Mouse (Mus musculus): ENCODE data around the gene Slc27a2.
"Not testable (repeated sequence)": the region's sequence is repeated elsewhere in the genome, so short reads cannot be mapped to it uniquely, and the experiment has no call there.

Slc27a2 gene

DNA sequence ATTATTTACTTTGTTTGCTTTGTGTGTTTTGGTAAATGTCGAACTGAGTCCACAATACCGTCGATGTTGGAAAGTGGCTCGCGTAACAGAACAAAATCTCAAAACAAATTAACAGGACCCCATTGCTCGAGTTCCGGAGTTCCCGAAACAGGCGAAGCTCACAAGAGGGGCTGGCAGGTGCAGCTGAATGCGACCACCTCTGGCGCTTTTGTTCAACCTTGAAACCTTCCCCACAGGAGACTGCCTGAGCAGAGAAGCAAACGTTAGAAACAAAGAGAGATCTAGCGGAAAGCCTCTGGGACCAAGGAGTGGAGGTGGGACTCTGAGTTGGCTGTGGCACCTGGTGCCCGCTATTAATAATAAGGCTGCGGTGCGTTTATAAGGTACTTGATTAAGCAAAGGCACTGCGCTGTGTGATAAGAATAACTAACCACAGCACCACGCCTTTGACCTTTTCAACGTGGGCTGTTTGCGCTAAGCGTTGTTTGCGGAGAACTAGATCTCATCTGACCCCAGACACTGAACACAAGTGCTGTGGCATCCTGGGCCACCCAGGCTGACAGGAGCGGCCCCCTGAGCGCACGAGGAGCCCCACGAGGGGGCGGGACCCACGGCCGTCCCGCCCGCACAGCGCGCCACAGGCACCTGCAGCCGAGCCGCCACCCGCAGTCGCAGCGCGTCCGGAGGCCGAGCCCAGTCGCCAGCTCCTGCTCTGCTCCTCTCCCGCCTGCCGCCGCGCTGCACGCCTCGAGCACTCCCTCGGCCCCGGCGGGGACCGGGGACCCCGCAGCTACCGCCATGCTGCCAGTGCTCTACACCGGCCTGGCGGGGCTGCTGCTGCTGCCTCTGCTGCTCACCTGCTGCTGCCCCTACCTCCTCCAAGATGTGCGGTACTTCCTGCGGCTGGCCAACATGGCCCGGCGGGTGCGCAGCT lies at the start of gene Slc27a2:
Gene Slc27a2, plus strand, starts transcription at position 51 of the 934 bp plus-strand sequence.
- no peak for DNase-seq

GRCm38 (mm10) chr2:126505156-126505555 lies 47.1 kb upstream of the Slc27a2 start:
- no peak for DNase-seq

GRCm38 (mm10) chr2:126507477-126507876 lies 44.7 kb upstream of the Slc27a2 start:
- DNase-seq, result no peak

- DNase-seq, result no peak
Observed at GRCm38 (mm10) chr2:126508228-126508627, 44.0 kb upstream of the Slc27a2 start.

GRCm38 (mm10) chr2:126515069-126515826 lies 37.0 kb upstream of the Slc27a2 start:
- no peak for DNase-seq

GRCm38 (mm10) chr2:126519872-126520581 lies 32.2 kb upstream of the Slc27a2 start:
- DNase-seq, result no peak

- no peak for DNase-seq
Observed at GRCm38 (mm10) chr2:126520828-126521227, 31.4 kb upstream of the Slc27a2 start.

- DNase-seq, result no peak
Observed at GRCm38 (mm10) chr2:126521471-126521870, 30.7 kb upstream of the Slc27a2 start.

DNA sequence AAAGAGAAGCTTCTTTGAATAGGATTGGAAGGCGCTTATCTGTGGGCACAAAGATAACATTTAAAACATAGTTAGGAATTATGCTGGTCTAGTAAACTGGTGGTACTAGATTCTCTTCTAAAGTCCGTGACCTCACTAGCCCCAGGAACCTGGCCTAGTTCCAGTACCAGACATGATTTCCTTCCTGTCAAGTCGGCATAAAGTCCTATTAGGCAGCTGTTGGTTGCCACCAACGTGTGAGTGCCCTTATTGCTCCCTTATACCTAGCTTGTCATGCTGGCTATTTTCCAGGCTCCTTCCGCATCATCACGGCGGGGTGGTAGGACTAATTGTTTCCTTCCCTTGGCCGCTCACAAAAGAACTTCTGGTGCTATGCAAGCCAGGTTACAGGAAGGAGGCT lies 30.2 kb upstream of the Slc27a2 start:
- DNase-seq, result no peak

DNA sequence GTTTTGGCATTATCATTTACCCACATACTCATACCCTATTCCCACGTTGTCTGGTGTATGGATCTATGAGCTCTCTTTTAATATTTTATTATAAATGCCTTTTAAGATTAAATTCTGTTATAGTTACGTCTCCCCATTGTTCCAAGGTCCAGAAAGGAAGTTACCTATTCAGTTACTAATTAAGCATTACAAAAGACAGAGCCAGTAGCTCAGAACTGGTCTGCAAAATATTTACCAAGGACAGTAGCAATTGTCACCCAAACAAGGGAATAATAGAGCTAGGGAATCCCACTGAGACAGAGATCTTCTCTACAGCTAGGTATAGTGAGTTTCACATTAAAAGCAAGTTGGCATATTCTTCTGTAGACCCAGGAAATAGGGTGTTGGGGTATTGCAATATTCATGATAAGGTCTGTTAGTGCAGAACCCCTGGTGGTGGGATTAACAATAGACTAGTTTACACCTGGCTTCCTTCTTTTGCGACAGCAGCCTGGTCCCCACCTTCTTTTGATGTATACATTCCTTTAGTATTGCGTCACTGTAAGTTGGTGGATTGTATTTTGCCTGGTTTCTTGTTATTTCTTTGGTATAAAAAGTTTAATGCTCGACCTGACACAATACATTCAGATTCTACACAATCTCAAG lies 29.0 kb upstream of the Slc27a2 start:
- DNase-seq, result not testable (repeated sequence)

GRCm38 (mm10) chr2:126524271-126524670 lies 27.9 kb upstream of the Slc27a2 start:
- DNase-seq, result no peak

GRCm38 (mm10) chr2:126527461-126527860 lies 24.7 kb upstream of the Slc27a2 start:
- no peak for DNase-seq

DNA sequence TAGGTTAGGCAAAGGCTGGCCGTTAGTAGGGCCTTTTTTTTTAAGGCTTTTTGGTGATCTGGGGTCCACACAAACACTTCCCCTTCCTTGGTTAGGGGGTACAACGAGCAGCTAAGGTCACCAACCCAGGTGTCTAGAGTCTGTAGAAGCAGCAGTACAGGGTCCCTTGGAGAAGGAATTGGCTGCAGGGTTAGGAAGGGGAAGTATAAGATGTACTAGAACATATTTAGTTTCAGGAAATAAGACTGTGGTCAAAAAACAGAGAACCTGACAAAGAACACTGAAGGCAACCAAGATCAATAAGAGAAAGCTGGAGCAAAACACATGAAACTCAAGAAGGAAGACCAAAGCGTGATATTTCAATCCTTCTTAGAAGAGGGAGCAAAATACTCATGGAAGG lies 21.6 kb upstream of the Slc27a2 start:
- no peak for DNase-seq

DNA sequence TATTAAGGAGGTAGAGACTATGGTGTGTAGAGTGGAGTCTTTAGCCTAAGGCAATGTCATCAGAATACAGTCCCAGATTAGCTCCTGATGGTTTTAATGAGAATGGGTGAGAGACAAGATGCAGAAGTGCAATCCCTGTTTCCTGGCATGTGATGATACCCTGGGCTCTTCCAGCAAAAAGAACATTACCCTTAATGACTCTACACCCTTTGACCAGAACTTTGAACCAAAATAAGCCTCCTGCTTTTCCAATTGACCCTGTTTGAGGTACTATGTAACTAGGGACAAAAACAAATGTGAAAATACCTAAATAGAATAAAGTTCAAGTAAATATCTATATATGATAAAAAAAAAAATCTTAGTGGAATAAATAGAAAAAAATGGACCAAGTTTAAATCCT lies 14.6 kb upstream of the Slc27a2 start:
- DNase-seq, result no peak

- no peak for DNase-seq
Observed at GRCm38 (mm10) chr2:126540390-126540925, 11.7 kb upstream of the Slc27a2 start.

- no peak for DNase-seq
Observed at GRCm38 (mm10) chr2:126542211-126542610, 10.0 kb upstream of the Slc27a2 start.

DNA sequence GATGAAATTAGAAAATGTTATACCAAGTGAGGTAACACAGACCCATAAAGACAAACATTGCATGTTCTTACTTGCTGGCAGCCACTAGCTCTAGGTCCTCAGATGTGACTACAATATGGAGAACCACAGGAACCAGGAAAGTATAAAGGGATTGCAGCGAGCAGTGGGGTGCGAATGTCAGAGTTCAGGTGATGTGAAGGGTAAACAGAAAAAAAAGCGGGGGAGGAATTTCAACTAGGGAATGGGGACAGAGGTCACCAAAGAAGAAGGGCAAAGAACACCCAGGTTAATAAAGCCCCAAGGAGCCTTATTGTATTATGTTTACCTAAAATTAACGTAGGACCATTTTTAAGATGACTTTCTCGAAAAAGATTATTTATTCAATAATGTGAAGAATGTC lies 6.9 kb upstream of the Slc27a2 start:
- no peak for DNase-seq

DNA sequence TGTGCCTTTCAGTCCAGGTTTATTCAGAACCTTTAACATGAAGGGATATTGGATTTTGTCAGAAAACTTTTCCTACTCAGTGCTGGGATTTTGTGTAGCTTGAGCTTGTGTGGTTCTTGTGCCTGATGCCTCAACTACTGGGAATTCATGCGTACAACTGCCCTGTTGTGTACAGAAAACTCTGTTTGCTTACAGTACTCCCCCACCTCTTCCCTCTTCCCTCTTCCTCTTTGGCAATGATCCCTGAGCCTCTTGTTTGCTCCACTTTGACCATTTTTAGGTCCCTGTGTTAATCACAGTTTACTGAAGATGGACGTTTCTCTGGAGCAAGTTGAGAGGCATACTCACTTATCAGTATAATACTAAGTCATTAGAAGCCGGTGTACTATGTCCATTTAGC lies 5.8 kb upstream of the Slc27a2 start:
- DNase-seq, result no peak

- DNase-seq, result no peak
Observed at GRCm38 (mm10) chr2:126549681-126550080, 2.5 kb upstream of the Slc27a2 start.

- DNase-seq, result no peak
Observed at GRCm38 (mm10) chr2:126551244-126551890, 840 bp upstream of the Slc27a2 start.

- no peak for DNase-seq
Observed at GRCm38 (mm10) chr2:126551896-126552295, 311 bp upstream of the Slc27a2 start.

DNA sequence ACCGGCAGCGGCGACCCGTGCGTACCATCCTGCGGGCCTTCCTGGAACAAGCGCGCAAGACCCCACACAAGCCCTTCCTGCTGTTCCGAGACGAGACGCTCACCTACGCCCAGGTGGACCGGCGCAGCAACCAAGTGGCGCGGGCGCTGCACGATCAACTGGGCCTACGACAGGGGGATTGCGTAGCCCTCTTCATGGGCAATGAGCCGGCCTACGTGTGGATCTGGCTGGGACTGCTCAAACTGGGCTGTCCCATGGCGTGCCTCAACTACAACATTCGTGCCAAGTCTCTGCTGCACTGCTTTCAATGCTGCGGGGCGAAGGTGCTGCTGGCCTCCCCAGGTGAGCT lies 1.1 kb downstream of the Slc27a2 start:
- no peak for DNase-seq
